Mouse (Mus musculus) hindbrain, embryonic 11.5 days (tissue): ENCODE data around the gene Akap12. TPM values are rescaled to one million over a fixed set of nuclear protein-coding genes. Genes with fewer than 3 reads are reported as not detected.

Experiments used
- ATAC-seq: fragments of 200-750 bp; cut with Nextera tagmentation; 2 replicates; pipeline ENCODE4 v1.8.0; 2017; ENCODE audit warnings: mild to moderate bottlenecking, moderate TSS enrichment, moderate library complexity; ENCODE audit not compliant: low FRiP score
- DNase-seq: peaks from one replicate; pipeline ENCODE4 v3.0.0-alpha.2; 2015; ENCODE audit warnings: low spot score
- H3K27ac ChIP-seq: fragments of 300-500 bp; sonication (generic); 2 replicates; pipeline ENCODE4 v1.5.1; 2014; ENCODE audit warnings: mild to moderate bottlenecking, low read depth, low read length
- H3K27me3 ChIP-seq: fragments of 300-500 bp; sonication (generic); 2 replicates; pipeline ENCODE4 v1.6.1; 2014; ENCODE audit warnings: mild to moderate bottlenecking, low read length, moderate library complexity, mixed read lengths; ENCODE audit not compliant: control insufficient read depth, insufficient read depth
- H3K36me3 ChIP-seq: fragments of 300-500 bp; sonication (generic); 2 replicates; pipeline ENCODE4 v1.6.1; 2014; ENCODE audit warnings: mild to moderate bottlenecking, low read length, moderate library complexity, mixed read lengths; ENCODE audit not compliant: control insufficient read depth, insufficient read depth
- H3K4me1 ChIP-seq: fragments of 300-500 bp; sonication (generic); replicated peaks from 2 replicates; pipeline ENCODE4 v1.6.1; 2014; ENCODE audit warnings: low read length, mixed read lengths; ENCODE audit not compliant: control insufficient read depth, insufficient read depth
- H3K4me2 ChIP-seq: fragments of 300-500 bp; sonication (generic); replicated peaks from 2 replicates; pipeline ENCODE4 v1.6.1; 2014; ENCODE audit warnings: mild to moderate bottlenecking, low read depth, low read length
- H3K4me3 ChIP-seq: fragments of 300-500 bp; sonication (generic); 2 replicates; pipeline ENCODE4 v1.5.1; 2014; ENCODE audit warnings: low read depth, low read length
- H3K9ac ChIP-seq: fragments of 300-500 bp; sonication (generic); 2 replicates; pipeline ENCODE4 v1.6.1; 2014; ENCODE audit warnings: low read depth, low read length
- H3K9me3 ChIP-seq: fragments of 300-500 bp; sonication (generic); 2 replicates; pipeline ENCODE4 v1.6.1; 2016; ENCODE audit warnings: low read length; ENCODE audit not compliant: control insufficient read depth
- WGBS: fragments of 180-500 bp; shearing (Covaris S2); extraction: QIAGEN DNeasy Blood & Tissue Kit; methylation state at CpG from one replicate; pipeline ENCODE4 v1.1.7; 2014; 5-methylcytosine and 5-hydroxymethylcytosine counted together
- polyA plus RNA-seq: library from polyadenylated mRNA; unstranded; fragments of >200 nt; fragmentation: Nextera tagmentation; extraction: Ambion mirVana; gene quantifications from 2 replicates; pipeline ENCODE4 v1.2.1, GENCODE M21; 2014

The Akap12 gene
- polyA plus RNA-seq, 1 experiment from 2014 or later: 65.9 TPM

GRCm38 (mm10) chr10:4249235-4249845 is 16.8 kb upstream of the Akap12 start:
- DNase-seq (peak; percentile 18), ATAC-seq (no peak)
- Histone ChIP-seq H3K9me3 (no peaks in the 10 kb centered on the region), H3K36me3 (no peaks in the 10 kb centered on the region), H3K4me3 (no peak overlapping the region), H3K27me3 (no peaks in the 10 kb centered on the region), H3K4me2 (no peak overlapping the region), H3K4me1 (no peaks in the 10 kb centered on the region), H3K9ac (no peak overlapping the region), H3K27ac (no peak overlapping the region)
- 9% methylated on average over 4 of the region's 4 CpGs for WGBS

- H3K27ac ChIP-seq: no peak overlapping the region
- DNase-seq (no peak), ATAC-seq (no peak)
- no peaks in the 10 kb centered on the region for H3K36me3 ChIP-seq
- no peaks in the 10 kb centered on the region for H3K27me3 ChIP-seq
- H3K4me1 ChIP-seq: no peaks in the 10 kb centered on the region
- H3K4me3 ChIP-seq: no peak overlapping the region
- H3K4me2 ChIP-seq: no peak overlapping the region
- WGBS: 82% methylated on average over 3 of the region's 3 CpGs
- no peak overlapping the region for H3K9ac ChIP-seq
- H3K9me3 ChIP-seq: no peaks in the 10 kb centered on the region
Measured at GRCm38 (mm10) chr10:4250681-4251080, 15.5 kb upstream of the Akap12 start.

- Histone ChIP-seq H3K9ac (no peak overlapping the region), H3K9me3 (no peaks in the 10 kb centered on the region), H3K4me3 (no peak overlapping the region), H3K27me3 (no peaks in the 10 kb centered on the region), H3K27ac (no peak overlapping the region), H3K4me2 (no peak overlapping the region), H3K4me1 (no peaks in the 10 kb centered on the region), H3K36me3 (no peaks in the 10 kb centered on the region)
- ATAC-seq (no peak), DNase-seq (no peak)
- 77% methylated on average over 4 of the region's 4 CpGs for WGBS
Measured at GRCm38 (mm10) chr10:4253613-4254012, 12.6 kb upstream of the Akap12 start.

- Histone ChIP-seq H3K4me1 (no peaks in the 10 kb centered on the region), H3K4me2 (no peak overlapping the region), H3K4me3 (no peak overlapping the region), H3K27me3 (no peaks in the 10 kb centered on the region), H3K9me3 (no peaks in the 10 kb centered on the region), H3K9ac (no peak overlapping the region), H3K36me3 (no peaks in the 10 kb centered on the region), H3K27ac (no peak overlapping the region)
- WGBS: 51% methylated on average over 5 of the region's 5 CpGs
- DNase-seq (no peak), ATAC-seq (no peak)
Measured at GRCm38 (mm10) chr10:4254459-4254858, 11.7 kb upstream of the Akap12 start.

- Histone ChIP-seq H3K4me3 (no peak overlapping the region), H3K4me2 (no peak overlapping the region), H3K27ac (no peak overlapping the region), H3K27me3 (no peaks in the 10 kb centered on the region), H3K36me3 (no peaks in the 10 kb centered on the region), H3K9ac (no peak overlapping the region), H3K4me1 (no peaks in the 10 kb centered on the region), H3K9me3 (no peaks in the 10 kb centered on the region)
- DNase-seq (no peak), ATAC-seq (no peak)
- 68% methylated on average over 5 of the region's 5 CpGs for WGBS
Measured at GRCm38 (mm10) chr10:4260925-4261324, 5.3 kb upstream of the Akap12 start.

- H3K9ac ChIP-seq: no peak overlapping the region
- H3K4me1 ChIP-seq: no peaks in the 10 kb centered on the region
- ATAC-seq (no peak), DNase-seq (no peak)
- 72% methylated on average over 9 of the region's 9 CpGs for WGBS
- H3K27ac ChIP-seq: no peak overlapping the region
- H3K9me3 ChIP-seq: no peaks in the 10 kb centered on the region
- no peaks in the 10 kb centered on the region for H3K27me3 ChIP-seq
- no peaks in the 10 kb centered on the region for H3K36me3 ChIP-seq
- H3K4me3 ChIP-seq: no peak overlapping the region
- H3K4me2 ChIP-seq: no peak overlapping the region
Measured at GRCm38 (mm10) chr10:4261359-4261952, 4.7 kb upstream of the Akap12 start.

GRCm38 (mm10) chr10:4265641-4266040 is 539 bp upstream of the Akap12 start:
- Histone ChIP-seq H3K4me2 (peak overlapping the region; percentile 60), H3K9me3 (no peaks in the 10 kb centered on the region), H3K27me3 (no peaks in the 10 kb centered on the region), H3K9ac (peak overlapping the region; percentile 84; the same call in 1 of the 2 replicates), H3K36me3 (no peaks in the 10 kb centered on the region), H3K4me1 (no peaks in the 10 kb centered on the region), H3K27ac (peak overlapping the region; percentile 81), H3K4me3 (peak overlapping the region; percentile 72)
- peak; percentile 72 for DNase-seq
- 2% methylated on average over 13 of the region's 13 CpGs for WGBS
- peak; percentile 86 for ATAC-seq

- peak overlapping the region; percentile 60 for H3K4me2 ChIP-seq
- WGBS: 1% methylated on average over 11 of the region's 11 CpGs
- DNase-seq (peak; percentile 67), ATAC-seq (peak; percentile 43; the same call in 1 of the 2 replicates)
- H3K36me3 ChIP-seq: no peaks in the 10 kb centered on the region
- peak overlapping the region; percentile 72 for H3K4me3 ChIP-seq
- no peaks in the 10 kb centered on the region for H3K27me3 ChIP-seq
- no peaks in the 10 kb centered on the region for H3K9me3 ChIP-seq
- no peaks in the 10 kb centered on the region for H3K4me1 ChIP-seq
- peak overlapping the region; percentile 84 for H3K9ac ChIP-seq
- H3K27ac ChIP-seq: peak overlapping the region; percentile 81
Measured at GRCm38 (mm10) chr10:4266931-4267310, 741 bp downstream of the Akap12 start.

GRCm38 (mm10) chr10:4267481-4267880 is 1.3 kb downstream of the Akap12 start:
- Histone ChIP-seq H3K4me3 (peak overlapping the region; percentile 72), H3K4me2 (peak overlapping the region; percentile 60), H3K9me3 (no peaks in the 10 kb centered on the region), H3K36me3 (no peaks in the 10 kb centered on the region), H3K4me1 (no peaks in the 10 kb centered on the region), H3K27me3 (no peaks in the 10 kb centered on the region), H3K9ac (no peak overlapping the region; the same call in 1 of the 2 replicates), H3K27ac (no peak overlapping the region)
- DNase-seq: no peak
- WGBS: 86% methylated on average over 7 of the region's 7 CpGs
- no peak for ATAC-seq
